Mouse (Mus musculus) brain, adult 2 months (tissue): ENCODE measurements at regions not wholly inside any gene's neighbourhood (a gene's known extent, or its start where the extent isn't known, plus 50 kb on each side); places are given as distances from the start of the nearest gene placed in this dataset.
A peak's percentile ranks its signal among the peaks of the same experiment; 100 is the strongest.

Experiments
- DNase-seq: peaks from one replicate; pipeline ENCODE4 v3.0.0; 2011; ENCODE audit warnings: low read depth, low spot score

GRCm38 (mm10) chr15:93650981-93651757 lies 55.5 kb upstream of the Prickle1 start:
- DNase-seq = no peak

- DNase-seq = no peak
Measured at GRCm38 (mm10) chr15:93650009-93650522, 54.4 kb upstream of the Prickle1 start.

DNA sequence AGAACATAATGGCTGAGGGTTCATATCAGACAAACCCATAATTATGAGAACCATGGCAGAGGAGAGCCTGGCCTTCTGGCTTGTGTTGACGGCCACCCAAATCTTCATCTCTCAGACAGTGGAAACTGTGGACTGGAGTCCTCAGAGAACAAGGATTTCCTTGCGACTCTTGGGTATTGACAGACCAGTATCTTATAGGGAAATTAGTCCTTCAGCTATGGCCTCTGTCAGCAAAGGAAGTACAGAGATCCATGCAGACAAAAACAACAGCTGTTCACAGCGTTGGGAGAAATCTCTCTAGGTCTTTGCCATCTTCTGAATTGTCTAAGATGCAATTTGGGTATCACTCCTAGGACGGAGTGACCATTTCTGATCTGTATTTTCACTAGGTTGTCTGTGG lies 53.0 kb upstream of the Prickle1 start:
- DNase-seq = no peak

DNA sequence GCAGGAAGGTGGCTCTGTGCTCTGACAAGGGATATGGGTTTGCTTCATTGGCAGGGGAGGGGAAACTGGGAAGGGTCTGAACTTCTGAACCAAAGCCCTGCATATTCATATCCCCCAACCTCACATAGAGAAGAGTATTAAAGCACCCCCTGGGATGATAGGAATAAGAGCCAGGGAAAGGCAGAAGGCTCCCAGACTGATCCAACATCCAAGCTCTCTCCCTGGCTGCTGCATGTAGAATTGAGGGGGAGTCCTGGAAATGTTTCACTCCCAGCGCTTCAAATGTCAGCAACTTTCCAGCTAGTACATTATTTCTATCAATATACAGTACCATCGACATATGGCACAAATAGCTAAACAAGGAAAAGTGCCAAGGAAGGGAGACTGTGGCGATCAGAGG lies 51.1 kb upstream of the Prickle1 start:
- DNase-seq = peak; percentile 56

DNA sequence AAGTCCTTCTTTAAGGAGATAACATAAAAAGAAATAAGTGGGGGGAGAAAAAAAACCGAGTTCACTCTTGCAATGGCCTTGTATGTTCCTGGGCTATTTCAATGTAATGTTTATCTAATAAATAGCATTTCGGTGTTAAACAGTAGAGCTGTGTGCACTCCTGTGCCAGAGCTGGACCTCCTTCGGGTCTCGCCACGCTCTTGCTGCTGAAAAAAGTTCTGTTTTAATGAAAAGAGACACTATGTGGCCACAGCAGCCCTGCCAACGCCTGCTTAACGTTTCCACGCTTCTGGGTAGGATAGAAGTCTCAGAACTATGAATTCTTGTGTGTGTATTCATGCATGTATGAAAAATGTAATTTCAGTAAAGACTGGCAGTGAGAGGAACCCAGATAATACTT lies 50.3 kb upstream of the Prickle1 start:
- DNase-seq = no peak
